Mouse (Mus musculus) limb, embryonic 10.5 days (tissue): ENCODE measurements at regions not wholly inside any gene's neighbourhood (a gene's known extent, or its start where the extent isn't known, plus 50 kb on each side); places are given as distances from the start of the nearest gene placed in this dataset.
"Not testable (repeated sequence)": the region's sequence is repeated elsewhere in the genome, so short reads cannot be mapped to it uniquely, and the experiment has no call there.

Experiments
- DNase-seq: peaks from one replicate; pipeline ENCODE4 v3.0.0-alpha.2; 2017; ENCODE audit warnings: low spot score
- H3K27ac ChIP-seq: fragments of 300-500 bp; sonication (generic); 2 replicates; pipeline ENCODE4 v1.5.1; 2016; ENCODE audit warnings: mild to moderate bottlenecking
- H3K27me3 ChIP-seq: fragments of 300-500 bp; sonication (generic); 2 replicates; pipeline ENCODE4 v1.6.1; 2016; ENCODE audit warnings: low read depth, mild to moderate bottlenecking; ENCODE audit not compliant: poor library complexity, severe bottlenecking
- H3K36me3 ChIP-seq: fragments of 300-500 bp; sonication (generic); 2 replicates; pipeline ENCODE4 v1.6.1; 2016; ENCODE audit warnings: mild to moderate bottlenecking, moderate library complexity
- H3K4me1 ChIP-seq: fragments of 300-500 bp; sonication (generic); 2 replicates; pipeline ENCODE4 v1.6.1; 2016
- H3K4me3 ChIP-seq: fragments of 300-500 bp; sonication (generic); 2 replicates; pipeline ENCODE4 v1.5.1; 2016; ENCODE audit warnings: mild to moderate bottlenecking, moderate library complexity
- H3K9me3 ChIP-seq: fragments of 300-500 bp; sonication (generic); replicated peaks from 2 replicates; pipeline ENCODE4 v1.6.1; 2016; ENCODE audit warnings: mild to moderate bottlenecking
- WGBS: fragments of 180-500 bp; shearing (Covaris S2); methylation state at CpG from one replicate; pipeline ENCODE4 v1.1.7; 2016; 5-methylcytosine and 5-hydroxymethylcytosine counted together

DNA sequence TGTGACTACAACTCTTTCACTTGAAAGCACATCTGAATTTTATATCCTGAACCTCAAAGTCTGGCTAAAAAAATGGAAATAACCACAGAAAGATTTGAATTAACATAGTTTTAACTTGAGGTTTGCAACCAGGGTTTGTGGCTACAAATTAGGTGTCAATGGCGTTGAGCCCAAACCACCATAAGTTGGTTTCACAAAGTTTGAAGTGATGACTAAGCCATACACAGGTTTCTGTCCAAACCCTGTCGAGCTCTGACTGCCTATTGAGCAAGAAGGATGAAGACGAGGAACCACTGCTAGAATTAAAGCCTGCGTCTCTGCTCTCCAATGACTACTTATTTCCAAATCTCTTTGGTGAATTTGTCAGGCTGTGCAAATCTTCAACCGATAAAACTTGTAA is 719.8 kb upstream of the Slc8a1 start:
- no peak for DNase-seq
- no peaks in the 10 kb centered on the region for H3K9me3 ChIP-seq
- 87% methylated on average over 5 of the region's 5 CpGs for WGBS

DNA sequence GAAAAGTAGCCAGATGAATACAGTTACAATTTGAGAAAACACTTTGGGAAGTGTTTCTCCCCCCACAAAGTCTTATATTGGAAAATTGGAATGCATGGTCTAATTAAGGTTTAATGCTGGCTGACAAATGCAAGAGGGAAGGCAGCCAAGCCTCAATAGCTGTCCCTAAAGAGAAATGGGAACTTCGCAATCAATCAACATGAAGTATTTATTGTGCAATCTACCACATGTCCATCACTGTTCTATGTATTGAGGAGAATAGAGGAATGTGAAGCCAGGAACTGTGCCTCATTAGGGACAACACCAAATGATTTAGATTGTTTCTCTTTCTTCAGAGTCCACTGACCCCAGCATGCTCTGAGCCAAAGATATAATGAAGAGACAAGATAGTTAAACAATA is 715.7 kb upstream of the Slc8a1 start:
- Histone ChIP-seq H3K9me3 (no peaks in the 10 kb centered on the region), H3K4me1 (no peaks in the 10 kb centered on the region), H3K4me3 (no peak overlapping the region), H3K27ac (no peak overlapping the region), H3K36me3 (no peaks in the 10 kb centered on the region), H3K27me3 (no peaks in the 10 kb centered on the region)
- DNase-seq, result no peak
- WGBS, result 88% methylated on average over 1 of the region's 1 CpGs

More for the DNA sequence above, 719.8 kb upstream of the Slc8a1 start:
- Histone ChIP-seq H3K4me3 (no peak overlapping the region), H3K27me3 (no peaks in the 10 kb centered on the region), H3K27ac (no peak overlapping the region), H3K36me3 (no peaks in the 10 kb centered on the region), H3K4me1 (no peaks in the 10 kb centered on the region)

DNA sequence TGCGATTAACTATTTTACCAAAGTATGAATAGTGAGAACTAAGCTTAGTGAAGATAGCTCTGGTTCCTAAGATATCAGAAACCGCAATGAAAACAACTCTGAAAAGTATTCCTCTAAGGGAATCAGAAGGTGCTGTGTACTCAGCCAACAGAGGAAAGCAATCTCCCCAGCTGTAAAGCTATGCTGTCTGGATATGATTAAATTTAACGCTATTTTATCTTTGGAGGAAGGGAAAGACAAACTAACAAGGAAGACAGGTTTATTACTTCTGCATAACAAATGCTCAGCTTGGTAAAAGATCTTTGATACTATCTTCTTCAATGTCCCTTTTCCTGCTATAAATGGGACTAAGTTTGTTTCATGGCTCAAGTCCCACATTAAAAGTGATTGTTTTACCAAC is 700.9 kb upstream of the Slc8a1 start:
- DNase-seq, result no peak
- Histone ChIP-seq H3K4me1 (no peaks in the 10 kb centered on the region), H3K36me3 (no peaks in the 10 kb centered on the region), H3K27me3 (no peaks in the 10 kb centered on the region), H3K9me3 (no peaks in the 10 kb centered on the region), H3K27ac (no peak overlapping the region), H3K4me3 (no peak overlapping the region)
- 71% methylated on average over 3 of the region's 3 CpGs for WGBS

DNA sequence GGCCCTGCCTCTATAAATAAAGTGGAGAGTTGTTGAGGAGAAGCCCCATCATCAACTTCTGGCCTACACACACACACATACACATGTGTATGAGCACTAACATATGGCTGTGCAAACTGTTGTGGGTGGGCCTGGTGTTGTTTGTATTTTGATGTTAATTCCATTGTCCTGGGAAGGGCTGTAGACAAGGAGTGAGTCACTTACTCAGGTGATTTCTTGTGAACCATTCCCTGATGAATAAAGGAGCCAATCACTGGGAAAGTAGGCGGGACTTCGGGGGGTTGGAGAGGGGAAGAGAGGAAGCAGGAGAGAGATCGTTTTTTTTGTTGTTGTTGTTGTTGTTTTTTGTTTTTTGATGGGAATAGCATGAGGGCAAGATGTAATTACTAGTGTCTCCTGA is 699.0 kb upstream of the Slc8a1 start:
- Histone ChIP-seq H3K4me1 (no peaks in the 10 kb centered on the region), H3K4me3 (no peak overlapping the region), H3K27me3 (no peaks in the 10 kb centered on the region), H3K36me3 (no peaks in the 10 kb centered on the region), H3K9me3 (no peaks in the 10 kb centered on the region), H3K27ac (no peak overlapping the region)
- 93% methylated on average over 3 of the region's 3 CpGs for WGBS
- DNase-seq, result no peak

DNA sequence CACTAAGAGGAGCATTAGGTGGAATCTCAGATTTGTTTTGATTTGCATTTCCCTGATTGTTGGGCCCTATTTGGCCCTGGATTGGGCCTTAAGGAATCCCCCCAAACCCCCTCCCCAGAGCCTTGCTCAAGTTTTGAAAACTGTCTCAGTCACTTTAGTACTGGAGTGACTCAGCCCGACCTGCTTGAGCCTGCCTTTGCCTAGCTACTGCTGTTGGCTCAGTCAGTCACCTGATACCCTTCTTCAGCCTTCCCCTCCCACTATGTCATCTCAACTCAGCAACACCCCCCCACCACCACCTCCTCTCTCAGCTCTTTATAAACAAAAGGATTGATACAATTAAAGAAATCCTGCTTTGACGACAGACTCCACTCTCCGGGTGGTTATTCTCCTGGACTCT is 694.5 kb upstream of the Slc8a1 start:
- Histone ChIP-seq H3K36me3 (no peaks in the 10 kb centered on the region), H3K27ac (no peak overlapping the region), H3K27me3 (no peaks in the 10 kb centered on the region), H3K4me3 (no peak overlapping the region), H3K4me1 (no peaks in the 10 kb centered on the region), H3K9me3 (no peaks in the 10 kb centered on the region)
- DNase-seq, result no peak
- 54% methylated on average over 3 of the region's 3 CpGs for WGBS

DNA sequence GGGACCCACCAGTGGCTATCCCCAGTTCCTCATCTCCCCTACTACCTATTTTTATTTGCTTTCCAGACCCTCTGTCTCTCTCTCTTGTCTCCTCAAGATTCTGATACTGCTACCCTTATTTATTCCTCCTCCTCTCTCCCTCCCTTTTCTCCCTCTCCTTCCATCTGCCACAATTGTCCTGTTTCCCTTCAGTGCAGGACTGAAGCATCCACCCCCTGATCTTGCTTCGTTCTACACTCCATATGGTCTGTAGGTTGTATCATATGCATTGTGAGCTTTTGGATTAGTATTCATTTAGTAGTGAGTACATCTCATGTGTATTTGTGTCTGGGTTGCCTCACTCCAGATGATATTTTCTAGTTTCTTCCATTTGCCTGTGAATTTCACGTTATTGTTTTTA is 670.1 kb upstream of the Slc8a1 start:
- DNase-seq, result no peak
- Histone ChIP-seq H3K9me3 (no peaks in the 10 kb centered on the region), H3K4me3 (no peak overlapping the region), H3K27me3 (no peaks in the 10 kb centered on the region), H3K27ac (no peak overlapping the region), H3K4me1 (no peaks in the 10 kb centered on the region), H3K36me3 (no peaks in the 10 kb centered on the region)
- 92% methylated on average over 2 of the region's 2 CpGs for whole genome bisulfite sequencing

DNA sequence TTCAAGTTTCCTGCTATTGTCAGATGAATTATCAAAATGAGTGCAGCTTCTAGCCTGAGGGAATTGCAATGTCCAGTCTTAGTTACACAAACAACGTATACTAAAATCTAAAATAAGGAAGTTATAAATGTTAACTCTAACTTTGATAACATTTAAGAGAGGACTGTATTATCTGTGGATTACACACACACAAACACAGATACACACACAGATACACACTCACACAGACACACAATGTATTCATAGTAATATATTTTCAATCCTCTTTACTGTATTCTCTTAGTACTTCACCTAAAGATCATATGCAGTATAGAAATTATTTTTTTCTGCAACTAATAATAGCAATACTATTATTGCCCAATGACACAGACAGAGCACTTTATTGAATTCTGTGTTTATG is 661.2 kb upstream of the Slc8a1 start:
- DNase-seq, result no peak
- Histone ChIP-seq H3K4me3 (no peak overlapping the region), H3K9me3 (no peaks in the 10 kb centered on the region), H3K4me1 (no peaks in the 10 kb centered on the region), H3K27ac (no peak overlapping the region), H3K36me3 (no peaks in the 10 kb centered on the region), H3K27me3 (no peaks in the 10 kb centered on the region)
- 92% methylated on average over 1 of the region's 1 CpGs for WGBS

DNA sequence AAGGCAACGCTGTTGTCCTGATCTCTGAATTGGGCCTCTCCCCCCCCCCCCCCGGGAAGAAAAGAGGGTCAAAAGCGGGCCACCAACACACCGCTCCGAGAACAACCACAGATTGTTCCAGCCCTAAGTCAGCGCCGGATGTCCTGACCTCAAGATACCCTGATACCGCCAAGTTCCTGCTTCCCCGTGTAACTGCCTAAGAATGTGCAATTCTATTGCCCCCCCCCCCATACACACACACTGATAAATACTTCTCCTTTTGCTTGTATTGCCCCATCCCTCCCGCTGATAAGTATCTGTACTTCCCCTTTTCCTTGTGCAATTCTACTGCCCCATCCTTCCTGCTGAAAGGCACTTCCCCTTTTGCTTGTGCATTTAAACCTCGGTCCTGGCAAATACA is 641.2 kb upstream of the Slc8a1 start:
- WGBS, result 95% methylated on average over 9 of the region's 11 CpGs

DNA sequence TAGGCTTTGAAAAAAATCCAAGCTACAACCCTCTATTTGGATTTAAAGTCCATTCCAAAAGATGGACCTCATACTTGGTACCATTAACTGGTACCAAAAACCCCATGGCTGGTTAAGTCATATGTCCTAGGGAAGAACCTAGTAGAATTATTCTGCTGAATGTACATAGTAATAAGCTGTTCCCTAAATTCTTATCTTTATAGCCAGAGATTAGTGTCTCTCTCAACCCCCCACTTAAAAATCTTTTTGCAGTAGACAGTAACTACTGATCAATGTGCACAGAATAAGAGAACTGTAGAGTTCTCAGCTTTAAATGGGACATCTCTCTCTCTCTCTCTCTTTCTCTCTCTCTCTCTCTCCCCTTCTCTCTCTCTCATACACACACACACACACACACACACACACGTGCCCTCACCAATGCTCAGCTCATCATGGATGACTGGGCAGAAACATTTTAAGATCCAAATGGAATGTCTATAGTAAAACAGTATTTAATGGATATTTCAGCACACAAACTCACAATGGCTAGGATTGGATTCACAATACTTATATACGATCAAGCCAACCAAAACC is 640.2 kb upstream of the Slc8a1 start:
- Histone ChIP-seq H3K27ac (no peak overlapping the region), H3K36me3 (no peaks in the 10 kb centered on the region), H3K4me1 (no peaks in the 10 kb centered on the region), H3K9me3 (no peaks in the 10 kb centered on the region), H3K4me3 (no peak overlapping the region), H3K27me3 (no peaks in the 10 kb centered on the region)
- WGBS, result 96% methylated on average over 2 of the region's 2 CpGs
- no peak for DNase-seq

More for the DNA sequence above, 641.2 kb upstream of the Slc8a1 start:
- DNase-seq, H3K36me3 ChIP-seq, H3K9me3 ChIP-seq, H3K4me3 ChIP-seq, H3K27ac ChIP-seq, H3K4me1 ChIP-seq, H3K27me3 ChIP-seq: not testable (repeated sequence)

DNA sequence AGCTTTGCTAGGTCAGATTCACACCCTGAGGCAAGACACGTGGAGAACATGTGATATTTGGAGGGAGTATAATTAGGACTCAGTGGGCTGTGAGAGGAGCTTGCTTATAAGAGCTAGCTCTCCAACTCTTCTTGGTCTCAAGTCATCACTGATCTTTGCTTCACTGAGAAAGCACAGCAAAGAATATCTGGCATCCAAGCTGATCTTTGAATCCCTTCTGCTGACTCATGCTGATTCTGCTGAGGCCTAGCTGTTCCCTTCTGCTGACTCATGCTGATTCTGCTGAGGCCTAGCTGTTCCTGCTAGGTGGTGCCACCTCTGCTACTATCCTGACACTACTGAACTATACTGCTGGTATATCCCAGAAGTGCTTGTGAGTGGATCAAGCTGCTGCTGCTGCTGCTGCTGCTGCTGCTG is 639.0 kb upstream of the Slc8a1 start:
- Histone ChIP-seq H3K27ac (no peak overlapping the region), H3K9me3 (no peaks in the 10 kb centered on the region), H3K4me1 (no peaks in the 10 kb centered on the region), H3K27me3 (no peaks in the 10 kb centered on the region), H3K36me3 (no peaks in the 10 kb centered on the region), H3K4me3 (no peak overlapping the region)
- 85% methylated on average over 1 of the region's 1 CpGs for WGBS
- no peak for DNase-seq

DNA sequence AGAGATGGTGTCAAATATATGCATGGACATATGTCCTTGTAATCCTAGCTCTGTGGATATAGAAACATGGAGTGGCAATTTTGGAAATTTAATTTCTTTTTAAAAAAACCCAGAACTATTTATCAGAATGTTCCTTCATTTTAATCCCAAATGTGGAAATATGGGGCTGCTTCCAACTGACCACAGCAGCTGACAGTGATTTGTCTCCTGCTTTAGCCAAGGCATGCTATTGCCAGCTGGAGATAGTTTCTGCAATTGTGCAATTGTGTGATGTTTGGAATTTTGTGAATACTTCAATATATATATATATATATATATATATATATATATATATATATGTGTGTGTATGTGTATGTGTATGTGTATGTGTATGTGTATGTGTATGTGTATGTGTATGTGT is 629.7 kb upstream of the Slc8a1 start:
- H3K9me3 ChIP-seq, result no peaks in the 10 kb centered on the region
- no peaks in the 10 kb centered on the region for H3K4me1 ChIP-seq
- no peak for DNase-seq
- no peak overlapping the region for H3K27ac ChIP-seq
- no peaks in the 10 kb centered on the region for H3K36me3 ChIP-seq
- no peaks in the 10 kb centered on the region for H3K27me3 ChIP-seq
- H3K4me3 ChIP-seq, result no peak overlapping the region

DNA sequence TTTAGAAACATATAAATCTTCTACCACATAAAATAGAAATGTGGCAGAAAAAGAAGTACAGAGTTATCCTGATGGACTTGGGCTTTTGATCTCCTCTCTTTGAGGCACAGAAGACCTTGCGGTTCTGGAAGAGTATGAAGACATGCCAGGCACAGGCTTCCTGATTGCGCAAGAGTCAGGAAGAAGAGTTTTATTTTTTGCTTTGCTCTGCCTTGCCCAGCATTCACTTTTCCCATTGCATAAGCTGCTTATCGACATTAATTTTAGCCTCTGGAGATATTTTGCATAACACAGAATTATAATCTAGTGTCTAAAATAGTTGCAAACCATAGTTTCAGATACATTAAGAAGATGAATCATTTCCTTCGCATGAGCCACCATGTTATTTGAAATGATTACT is 627.8 kb upstream of the Slc8a1 start:
- Histone ChIP-seq H3K9me3 (no peaks in the 10 kb centered on the region), H3K36me3 (no peaks in the 10 kb centered on the region), H3K27me3 (no peaks in the 10 kb centered on the region), H3K27ac (no peak overlapping the region), H3K4me1 (no peaks in the 10 kb centered on the region), H3K4me3 (no peak overlapping the region)
- WGBS, result 95% methylated on average over 4 of the region's 4 CpGs
- DNase-seq, result no peak

DNA sequence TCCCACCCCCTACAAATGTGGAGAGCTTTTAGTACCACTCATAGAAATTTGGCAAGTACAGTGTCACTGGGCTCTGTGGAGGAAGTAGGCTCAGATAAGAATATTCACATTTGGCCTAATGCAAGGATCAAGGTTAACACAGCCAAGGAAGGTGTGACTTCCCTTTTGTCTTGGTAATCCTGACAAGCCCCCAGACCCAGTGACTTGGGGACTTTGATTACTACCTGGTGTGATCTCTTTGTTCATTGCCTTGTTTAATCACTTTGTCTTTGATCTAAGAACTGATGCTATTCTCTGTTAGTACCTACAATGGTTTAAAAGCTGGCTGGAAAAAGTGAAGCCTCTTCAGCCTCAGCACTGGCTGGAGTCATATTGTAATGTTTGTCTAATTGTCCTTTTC is 610.5 kb upstream of the Slc8a1 start:
- Histone ChIP-seq H3K9me3 (no peaks in the 10 kb centered on the region), H3K27me3 (no peaks in the 10 kb centered on the region), H3K36me3 (no peaks in the 10 kb centered on the region), H3K4me1 (no peaks in the 10 kb centered on the region), H3K4me3 (no peak overlapping the region), H3K27ac (no peak overlapping the region)
- DNase-seq, result no peak

DNA sequence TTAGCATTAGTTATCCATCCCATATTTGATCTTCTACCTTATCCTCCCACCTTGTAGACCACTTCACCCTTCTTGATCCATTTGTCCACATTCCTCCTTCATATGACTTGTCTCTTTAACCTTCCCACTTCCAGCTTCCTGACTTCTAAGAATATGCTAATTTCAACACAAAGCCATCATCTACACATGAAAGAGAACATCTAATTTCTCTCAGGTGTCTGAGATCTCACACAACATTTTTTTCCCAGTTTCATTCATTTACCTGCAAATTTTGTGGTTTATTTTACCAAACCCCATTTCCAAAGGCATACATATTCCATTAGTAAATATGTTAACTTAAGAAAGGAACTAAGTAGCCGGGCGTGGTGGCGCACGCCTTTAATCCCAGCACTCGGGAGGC is 593.3 kb upstream of the Slc8a1 start:
- no peak for DNase-seq
- no peaks in the 10 kb centered on the region for H3K4me1 ChIP-seq
- H3K9me3 ChIP-seq, result no peaks in the 10 kb centered on the region
- no peaks in the 10 kb centered on the region for H3K27me3 ChIP-seq
- H3K36me3 ChIP-seq, result no peaks in the 10 kb centered on the region
- WGBS, result 94% methylated on average over 5 of the region's 5 CpGs
- no peak overlapping the region for H3K4me3 ChIP-seq
- no peak overlapping the region for H3K27ac ChIP-seq
